Mouse (Mus musculus): ENCODE measurements around the gene Galns.

Galns gene

GRCm38 (mm10) chr8:122611295-122612133 lies at the start of gene Galns, which contains the start of gene Trappc2l:
Galns (minus strand) TSS chr8:122611463.
Trappc2l (plus strand) TSS chr8:122611640.
- peak; percentile 99 for DNase-seq (ENCODE audit: low spot score)

GRCm38 (mm10) chr8:122660022-122660421 lies 48.8 kb upstream of the Galns start:
- no peak for DNase-seq (ENCODE audit: low spot score)

- no peak for DNase-seq (ENCODE audit: low spot score)
Observed at GRCm38 (mm10) chr8:122658807-122659160, 47.5 kb upstream of the Galns start.

GRCm38 (mm10) chr8:122658149-122658806 lies 47.0 kb upstream of the Galns start:
- DNase-seq (ENCODE audit: low spot score), result no peak

- DNase-seq (ENCODE audit: low spot score), result no peak
Observed at GRCm38 (mm10) chr8:122656056-122656999, 45.1 kb upstream of the Galns start.

- DNase-seq (ENCODE audit: low spot score), result no peak
Observed at GRCm38 (mm10) chr8:122654768-122655167, 43.5 kb upstream of the Galns start.

GRCm38 (mm10) chr8:122652643-122653042 lies 41.4 kb upstream of the Galns start:
- DNase-seq (ENCODE audit: low spot score), result no peak

GRCm38 (mm10) chr8:122651326-122651921 lies 40.2 kb upstream of the Galns start:
- no peak for DNase-seq (ENCODE audit: low spot score)

- DNase-seq (ENCODE audit: low spot score), result no peak
Observed at GRCm38 (mm10) chr8:122648192-122648970, 37.1 kb upstream of the Galns start.

- no peak for DNase-seq (ENCODE audit: low spot score)
Observed at GRCm38 (mm10) chr8:122646337-122646736, 35.1 kb upstream of the Galns start.

- DNase-seq (ENCODE audit: low spot score), result no peak
Observed at GRCm38 (mm10) chr8:122644175-122644954, 33.1 kb upstream of the Galns start.

GRCm38 (mm10) chr8:122642071-122642470 lies 30.8 kb upstream of the Galns start:
- no peak for DNase-seq (ENCODE audit: low spot score)

- no peak for DNase-seq (ENCODE audit: low spot score)
Observed at GRCm38 (mm10) chr8:122641406-122641805, 30.1 kb upstream of the Galns start.

GRCm38 (mm10) chr8:122640825-122641224 lies 29.6 kb upstream of the Galns start:
- no peak for DNase-seq (ENCODE audit: low spot score)

- DNase-seq (ENCODE audit: low spot score), result no peak
Observed at GRCm38 (mm10) chr8:122639521-122640248, 28.4 kb upstream of the Galns start.

GRCm38 (mm10) chr8:122638601-122639000 lies 27.3 kb upstream of the Galns start:
- no peak for DNase-seq (ENCODE audit: low spot score)

- no peak for DNase-seq (ENCODE audit: low spot score)
Observed at GRCm38 (mm10) chr8:122637230-122637629, 26.0 kb upstream of the Galns start.

GRCm38 (mm10) chr8:122636803-122637175 lies 25.5 kb upstream of the Galns start:
- no peak for DNase-seq (ENCODE audit: low spot score)

All from c-Kit-positive CD71-positive TER-119-positive erythroid progenitor cells, embryonic 14.5 days (primary cell).